Mouse (Mus musculus): Measurements from ENCODE around the gene Hoxa10. TPM values are rescaled to one million over a fixed set of nuclear protein-coding genes. Genes with fewer than 3 reads are reported as not detected.

The Hoxa10 gene
- polyA plus RNA-seq, 1 experiment from 2014 or later: 0.20 TPM

- no peak for ATAC-seq (replicated peaks; ENCODE audit: insufficient number of reproducible peaks, low FRiP score, low TSS enrichment)
Measured at GRCm38 (mm10) chr6:52213119-52213986, 27.3 kb downstream of the Hoxa10 start, which contains the start of the genes Hoxa3 and Gm28308. TSS of gene Hoxa3 (minus strand) at chr6:52213336. TSS of gene Gm28308 (minus strand) at chr6:52213339.

DNA sequence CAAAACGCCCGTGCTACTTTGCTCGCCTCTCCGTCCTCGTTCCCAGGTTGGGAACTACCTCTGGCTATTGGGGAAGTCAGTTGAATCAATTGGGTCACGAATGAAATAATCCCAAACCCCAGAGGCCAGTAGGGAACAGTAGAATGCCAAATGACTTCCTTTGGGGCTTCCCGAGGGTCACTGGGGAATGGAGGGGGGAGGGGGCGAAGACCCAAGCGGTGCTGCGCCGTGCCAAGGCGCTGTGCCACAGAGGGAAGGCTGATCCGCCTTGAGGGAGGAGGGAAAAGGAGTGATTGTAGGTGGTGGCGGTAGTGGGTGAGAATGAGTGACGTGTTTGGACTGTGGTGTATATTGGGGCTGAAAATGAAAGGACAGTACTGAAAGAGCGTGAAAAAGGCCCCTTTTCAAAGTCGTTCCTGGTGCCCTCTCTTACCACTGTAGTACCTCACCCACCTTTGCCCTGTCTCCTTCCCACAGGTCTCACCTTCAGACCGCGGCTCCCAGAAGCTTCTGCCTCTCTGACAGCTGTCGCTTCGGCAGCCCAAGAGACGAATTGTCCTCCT is 28.0 kb downstream of the Hoxa10 start:
- Histone ChIP-seq H3K9me3 (replicated peaks; ENCODE audit: control insufficient read depth, low read length) (no peaks in the 10 kb centered on the region), H3K4me3 (ENCODE audit: low read depth, low read length) (peak overlapping the region; percentile 26), H3K27ac (ENCODE audit: low read depth, low read length) (no peak overlapping the region), H3K36me3 (ENCODE audit: control insufficient read depth, insufficient read depth, low read length) (no peaks in the 10 kb centered on the region), H3K9ac (ENCODE audit: low read depth, low read length) (no peak overlapping the region), H3K27me3 (ENCODE audit: control insufficient read depth, insufficient read depth, low read length) (peaks cover 99% of the 10 kb centered on the region), H3K4me1 (ENCODE audit: control insufficient read depth, insufficient read depth, low read length) (peaks cover 13% of the 10 kb centered on the region), H3K4me2 (peak overlapping the region; percentile 40)
- ATAC-seq (replicated peaks; ENCODE audit: insufficient number of reproducible peaks, low FRiP score, low TSS enrichment): no peak
- under 1% methylated on average over 22 of the region's 22 CpGs for WGBS (ENCODE audit: insufficient replicate concordance)

More at GRCm38 (mm10) chr6:52213119-52213986, 27.3 kb downstream of the Hoxa10 start, which contains the start of the genes Hoxa3 and Gm28308:
- Histone ChIP-seq H3K9me3 (replicated peaks; ENCODE audit: control insufficient read depth, low read length) (no peaks in the 10 kb centered on the region), H3K4me1 (ENCODE audit: control insufficient read depth, insufficient read depth, low read length) (peaks cover 13% of the 10 kb centered on the region), H3K4me2 (peak within 1 kb of the TSS; percentile 40), H3K9ac (ENCODE audit: low read depth, low read length) (no peak within 1 kb of the TSS), H3K4me3 (ENCODE audit: low read depth, low read length) (peak within 1 kb of the TSS; percentile 26), H3K27me3 (ENCODE audit: control insufficient read depth, insufficient read depth, low read length) (peaks cover 99% of the 10 kb centered on the region), H3K36me3 (ENCODE audit: control insufficient read depth, insufficient read depth, low read length) (no peaks in the 10 kb centered on the region), H3K27ac (ENCODE audit: low read depth, low read length) (no peak within 1 kb of the TSS)
- 2% methylated on average over 38 of the region's 38 CpGs for WGBS (ENCODE audit: insufficient replicate concordance)

- peak overlapping the region; percentile 21 for H3K4me3 ChIP-seq (ENCODE audit: low read depth, low read length)
- H3K9me3 ChIP-seq (replicated peaks; ENCODE audit: control insufficient read depth, low read length): no peaks in the 10 kb centered on the region
- no peak overlapping the region for H3K27ac ChIP-seq (ENCODE audit: low read depth, low read length)
- H3K27me3 ChIP-seq (ENCODE audit: control insufficient read depth, insufficient read depth, low read length): peaks cover 99% of the 10 kb centered on the region
- H3K36me3 ChIP-seq (ENCODE audit: control insufficient read depth, insufficient read depth, low read length): no peaks in the 10 kb centered on the region
- no peak for ATAC-seq (replicated peaks; ENCODE audit: insufficient number of reproducible peaks, low FRiP score, low TSS enrichment)
- no peak overlapping the region for H3K9ac ChIP-seq (ENCODE audit: low read depth, low read length)
- H3K4me2 ChIP-seq: peak overlapping the region; percentile 24
- WGBS (ENCODE audit: insufficient replicate concordance): 3% methylated on average over 13 of the region's 13 CpGs
- peaks cover 12% of the 10 kb centered on the region for H3K4me1 ChIP-seq (ENCODE audit: control insufficient read depth, insufficient read depth, low read length)
Measured at GRCm38 (mm10) chr6:52211961-52212360, 28.7 kb downstream of the Hoxa10 start.

DNA sequence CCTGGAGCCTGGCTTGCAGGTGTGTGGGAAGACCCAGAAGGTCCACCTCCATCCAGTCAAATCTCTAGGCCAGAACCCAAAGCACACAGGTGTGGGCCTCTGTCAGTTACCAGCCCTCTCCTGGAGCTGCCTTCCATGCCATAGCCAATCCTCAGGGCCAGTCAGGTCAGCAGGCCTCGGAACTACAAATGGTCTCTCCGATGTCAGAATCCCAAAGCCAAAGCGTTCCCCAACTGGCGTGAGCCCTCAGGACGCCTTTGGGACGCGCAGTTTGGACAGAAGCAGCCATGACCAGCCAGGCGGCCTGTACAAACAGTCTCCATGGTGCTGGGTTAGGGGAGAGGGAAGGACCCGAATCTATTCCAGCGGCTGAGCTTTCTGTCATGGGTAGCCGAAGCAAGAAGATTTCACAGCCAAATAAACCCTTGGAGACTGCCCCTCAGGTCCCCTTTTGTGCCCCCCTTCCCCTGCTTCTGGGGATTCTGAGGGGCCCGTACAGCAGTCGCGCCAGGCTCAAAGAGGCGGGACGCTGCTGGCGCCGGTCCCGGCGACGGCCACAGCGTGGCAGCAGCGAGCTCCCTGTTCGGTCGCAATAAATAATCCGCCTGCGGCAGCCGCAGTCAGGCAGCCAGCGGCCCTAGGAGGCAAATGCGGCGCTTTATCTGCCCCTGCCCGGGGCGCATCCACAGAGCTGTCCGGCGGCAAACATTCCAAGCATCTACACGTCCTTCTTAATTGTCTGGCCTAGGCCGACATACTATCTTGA is 29.3 kb downstream of the Hoxa10 start:
- ATAC-seq (replicated peaks; ENCODE audit: insufficient number of reproducible peaks, low FRiP score, low TSS enrichment): 0 out of 2 replicates have a peak, but pooled peaks have one; percentile 23
- H3K27me3 ChIP-seq (ENCODE audit: control insufficient read depth, insufficient read depth, low read length): peaks cover 99% of the 10 kb centered on the region
- peak overlapping the region; percentile 21; the same call in 1 of the 2 replicates for H3K4me3 ChIP-seq (ENCODE audit: low read depth, low read length)
- peak overlapping the region; percentile 24 for H3K4me2 ChIP-seq
- no peaks in the 10 kb centered on the region for H3K36me3 ChIP-seq (ENCODE audit: control insufficient read depth, insufficient read depth, low read length)
- WGBS (ENCODE audit: insufficient replicate concordance): 2% methylated on average over 37 of the region's 37 CpGs
- H3K9ac ChIP-seq (ENCODE audit: low read depth, low read length): no peak overlapping the region
- H3K27ac ChIP-seq (ENCODE audit: low read depth, low read length): no peak overlapping the region
- H3K9me3 ChIP-seq (replicated peaks; ENCODE audit: control insufficient read depth, low read length): no peaks in the 10 kb centered on the region
- H3K4me1 ChIP-seq (ENCODE audit: control insufficient read depth, insufficient read depth, low read length): peaks cover 9% of the 10 kb centered on the region

GRCm38 (mm10) chr6:52209685-52210046 is 31.0 kb downstream of the Hoxa10 start:
- no peak overlapping the region for H3K4me3 ChIP-seq (ENCODE audit: low read depth, low read length)
- H3K36me3 ChIP-seq (ENCODE audit: control insufficient read depth, insufficient read depth, low read length): no peaks in the 10 kb centered on the region
- no peak overlapping the region for H3K4me2 ChIP-seq
- H3K4me1 ChIP-seq (ENCODE audit: control insufficient read depth, insufficient read depth, low read length): peaks cover 10% of the 10 kb centered on the region
- no peaks in the 10 kb centered on the region for H3K9me3 ChIP-seq (replicated peaks; ENCODE audit: control insufficient read depth, low read length)
- 7% methylated on average over 12 of the region's 12 CpGs for WGBS (ENCODE audit: insufficient replicate concordance)
- no peak overlapping the region for H3K27ac ChIP-seq (ENCODE audit: low read depth, low read length)
- no peak for ATAC-seq (replicated peaks; ENCODE audit: insufficient number of reproducible peaks, low FRiP score, low TSS enrichment)
- peaks cover 99% of the 10 kb centered on the region for H3K27me3 ChIP-seq (ENCODE audit: control insufficient read depth, insufficient read depth, low read length)
- no peak overlapping the region for H3K9ac ChIP-seq (ENCODE audit: low read depth, low read length)

DNA sequence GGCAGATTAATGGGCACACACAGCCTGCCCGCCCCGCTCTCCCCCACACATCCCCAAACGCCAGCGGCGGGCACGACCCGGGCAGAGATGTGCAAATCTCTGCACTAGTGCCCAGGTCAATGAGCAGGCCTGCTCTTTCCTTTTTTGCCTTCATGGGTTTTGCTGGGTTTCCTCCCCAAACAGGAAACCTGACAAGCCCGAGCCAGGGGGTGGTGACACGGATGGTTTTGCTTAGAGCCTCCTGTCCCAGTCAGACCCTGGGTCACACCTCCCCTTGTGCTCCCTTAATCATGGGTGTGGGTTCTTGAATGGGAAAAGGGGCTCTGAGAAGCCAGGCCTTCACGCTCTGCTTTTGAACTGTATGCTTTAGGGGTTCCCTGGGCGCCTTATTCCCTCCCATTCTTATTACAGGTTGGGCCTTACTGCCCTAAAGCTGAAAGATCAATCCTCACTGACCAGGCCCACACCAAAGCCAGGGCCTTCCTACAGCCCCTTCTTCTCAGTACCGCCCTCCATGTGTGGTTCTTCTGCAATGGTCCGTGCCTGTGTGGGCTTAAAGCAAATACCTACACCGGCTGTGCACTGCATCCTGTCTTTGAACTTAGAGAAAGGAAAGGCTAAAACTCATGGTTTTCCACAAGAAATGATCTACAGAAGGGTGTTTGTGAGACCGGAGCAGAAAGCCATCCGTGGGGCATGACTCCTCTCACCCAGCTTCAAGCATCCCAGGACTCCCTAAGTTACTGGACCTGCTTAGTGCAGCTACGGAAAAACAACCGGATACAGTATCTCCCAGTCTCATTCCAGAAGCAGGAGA is 31.6 kb downstream of the Hoxa10 start:
- Histone ChIP-seq H3K4me2 (peak overlapping the region; percentile 45), H3K9me3 (replicated peaks; ENCODE audit: control insufficient read depth, low read length) (no peaks in the 10 kb centered on the region), H3K36me3 (ENCODE audit: control insufficient read depth, insufficient read depth, low read length) (no peaks in the 10 kb centered on the region), H3K4me1 (ENCODE audit: control insufficient read depth, insufficient read depth, low read length) (peaks cover 14% of the 10 kb centered on the region), H3K27ac (ENCODE audit: low read depth, low read length) (no peak overlapping the region), H3K27me3 (ENCODE audit: control insufficient read depth, insufficient read depth, low read length) (peaks cover 99% of the 10 kb centered on the region), H3K4me3 (ENCODE audit: low read depth, low read length) (peak overlapping the region; percentile 18; the same call in 1 of the 2 replicates), H3K9ac (ENCODE audit: low read depth, low read length) (no peak overlapping the region)
- no peak for ATAC-seq (replicated peaks; ENCODE audit: insufficient number of reproducible peaks, low FRiP score, low TSS enrichment)
- 4% methylated on average over 18 of the region's 18 CpGs for WGBS (ENCODE audit: insufficient replicate concordance)

- H3K4me2 ChIP-seq: peak within 1 kb of the TSS; percentile 45
- H3K9me3 ChIP-seq (replicated peaks; ENCODE audit: control insufficient read depth, low read length): no peaks in the 10 kb centered on the region
- ATAC-seq (replicated peaks; ENCODE audit: insufficient number of reproducible peaks, low FRiP score, low TSS enrichment): no peak
- no peaks in the 10 kb centered on the region for H3K36me3 ChIP-seq (ENCODE audit: control insufficient read depth, insufficient read depth, low read length)
- peaks cover 21% of the 10 kb centered on the region for H3K4me1 ChIP-seq (ENCODE audit: control insufficient read depth, insufficient read depth, low read length)
- H3K9ac ChIP-seq (ENCODE audit: low read depth, low read length): no peak within 1 kb of the TSS
- no peak within 1 kb of the TSS for H3K27ac ChIP-seq (ENCODE audit: low read depth, low read length)
- H3K27me3 ChIP-seq (ENCODE audit: control insufficient read depth, insufficient read depth, low read length): peaks cover 99% of the 10 kb centered on the region
- H3K4me3 ChIP-seq (ENCODE audit: low read depth, low read length): peak within 1 kb of the TSS; percentile 18; the same call in 1 of the 2 replicates
- under 1% methylated on average over 47 of the region's 47 CpGs for WGBS (ENCODE audit: insufficient replicate concordance)
Measured at GRCm38 (mm10) chr6:52208072-52208867, 32.4 kb downstream of the Hoxa10 start, which contains the start of gene Hoxa6. TSS of gene Hoxa6 (minus strand) at chr6:52208722.

All from heart, embryonic 11.5 days (tissue).